Mouse (Mus musculus) testis, adult 2 months (tissue): ENCODE measurements around the gene Rab3a.

ENCODE experiments used
- CTCF ChIP-seq: fragments of 200-500 bp; IDR thresholded peaks from 2 replicates; pipeline ENCODE4 v1.5.1; 2012; ENCODE audit warnings: low read depth, mild to moderate bottlenecking, inconsistent platforms, low read length, moderate library complexity; ENCODE audit not compliant: control insufficient read depth, insufficient read depth, insufficient replicate concordance
- POLR2A ChIP-seq: fragments of 200-500 bp; IDR thresholded peaks from 2 replicates; pipeline ENCODE4 v1.6.1; 2012; ENCODE audit warnings: low read depth, mild to moderate bottlenecking, inconsistent platforms, low read length, moderate library complexity; ENCODE audit not compliant: control insufficient read depth

DNA sequence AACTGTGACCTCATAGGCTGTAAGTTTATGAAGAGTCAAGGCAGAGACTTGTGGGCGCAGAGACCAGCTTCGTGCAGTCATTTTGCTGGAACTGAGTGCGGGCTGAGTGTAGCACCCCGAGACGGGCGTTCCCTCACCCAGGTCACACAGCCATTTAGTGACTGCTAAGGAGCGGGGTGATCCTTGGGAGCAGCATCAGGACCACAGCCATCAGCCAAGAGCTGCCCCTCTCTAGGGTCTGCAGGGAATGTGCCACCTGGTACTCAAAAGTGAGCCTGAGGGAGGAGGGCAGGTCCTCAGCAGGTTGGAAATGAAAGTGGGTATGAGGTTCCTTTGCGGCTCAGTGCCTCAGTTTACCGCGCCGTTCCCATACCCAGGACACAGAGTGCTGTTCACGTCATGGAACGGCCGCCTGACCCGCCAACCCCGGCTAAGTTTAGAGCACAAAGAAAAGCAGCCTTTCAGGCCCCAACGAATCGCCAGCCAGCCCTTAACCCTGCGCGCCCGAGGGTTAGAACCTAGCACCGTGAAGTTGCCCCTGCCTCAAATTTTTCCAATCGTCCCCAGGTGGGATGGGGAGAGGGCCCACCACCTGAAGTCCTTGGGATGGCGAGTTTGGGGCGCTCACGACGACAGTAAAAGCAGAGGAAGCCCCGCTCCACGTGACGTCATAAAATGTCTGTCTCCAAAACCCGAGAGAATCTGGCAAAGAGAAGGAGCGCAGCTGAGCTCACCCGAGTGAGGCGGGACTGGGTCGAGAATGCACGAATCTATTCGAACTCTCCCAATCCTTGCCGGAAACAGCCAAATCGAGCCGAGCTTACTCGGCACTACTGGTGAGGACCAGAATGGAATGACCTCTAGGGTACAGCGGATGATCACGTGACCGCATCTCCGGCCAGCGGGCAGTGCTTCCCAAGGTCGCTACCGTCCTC, 10.6 kb upstream of the Rab3a start:
- TF ChIP-seq CTCF: no peak
- no peak for TF ChIP-seq POLR2A
